ENCODE assay signal across 10 mouse cellular contexts in the genomic region with DNA sequence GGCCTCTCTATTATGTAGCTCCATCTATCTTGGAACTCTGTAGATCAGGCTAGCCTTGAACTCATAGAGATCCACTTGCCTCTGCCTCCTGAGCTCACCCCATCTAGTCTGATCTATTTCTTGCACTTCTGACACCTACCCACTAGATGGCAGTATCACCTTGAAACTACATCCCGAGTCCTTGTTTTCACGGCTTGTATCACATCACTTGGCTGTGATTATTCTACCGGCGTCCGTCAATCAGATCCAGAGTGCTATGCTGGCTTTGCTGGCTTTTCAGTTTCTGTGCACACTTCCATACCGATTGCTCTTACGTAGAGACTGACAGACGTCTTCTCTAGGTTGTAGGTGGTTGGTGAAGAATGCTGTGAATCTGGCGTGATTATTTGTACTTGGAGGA. TPM values are rescaled to one million over a fixed set of nuclear protein-coding genes. Genes with fewer than 3 reads are reported as not detected.
A peak's percentile ranks its signal among the peaks of the same experiment; 100 is the strongest.
DNase-seq lines count a peak whose midpoint lies in the region; ATAC-seq and TF ChIP-seq lines count a peak whose summit lies in the region.
"Had no signal": no experiment of that assay in that cellular context is flagged by ENCODE, and none has a peak within 500 bp of the region (broad histone marks: within the 10 kb centered on the region; RNA-seq: fewer than 3 reads in every experiment).

No protein-coding gene starts in this region.

- no peaks in the 10 kb centered on the region for H3K27me3 ChIP-seq in hindbrain, embryonic 11.5 days (ENCODE audit: control insufficient read depth, insufficient read depth, low read length)
- no peaks in the 10 kb centered on the region for H3K27me3 ChIP-seq in hindbrain, embryonic 13.5 days
- no peaks in the 10 kb centered on the region for H3K27me3 ChIP-seq in G1E (ENCODE audit: insufficient read depth, low read length)
- H3K27me3 ChIP-seq: embryonic facial prominence, embryonic 13.5 days had no signal

- no peak overlapping the region for H3K9ac ChIP-seq in hindbrain, embryonic 11.5 days (ENCODE audit: low read depth, low read length)
- H3K9ac ChIP-seq in hindbrain, embryonic 13.5 days, result no peak overlapping the region
- H3K9ac ChIP-seq: embryonic facial prominence, embryonic 13.5 days had no signal

- H3K36me3 ChIP-seq in hindbrain, embryonic 11.5 days (ENCODE audit: control insufficient read depth, insufficient read depth, low read length), result no peaks in the 10 kb centered on the region
- H3K36me3 ChIP-seq in hindbrain, embryonic 13.5 days, result peaks cover 5% of the 10 kb centered on the region; the same call in 1 of the 2 replicates
- H3K36me3 ChIP-seq in G1E (replicated peaks), result peaks cover 99% of the 10 kb centered on the region

- peak; percentile 64; the same call in 1 of the 2 replicates for TF ChIP-seq CTCF in G1E (IDR thresholded peaks at IDR 0.05; ENCODE audit: low read depth, low read length)
- peak; percentile 25 for TF ChIP-seq CTCF in lung, adult 2 months (IDR thresholded peaks at IDR 0.05; ENCODE audit: insufficient read depth, low read length)

- H3K4me2 ChIP-seq in hindbrain, embryonic 11.5 days (replicated peaks; ENCODE audit: low read depth, low read length), result no peak overlapping the region
- no peak overlapping the region for H3K4me2 ChIP-seq in hindbrain, embryonic 13.5 days
- H3K4me2 ChIP-seq: embryonic facial prominence, embryonic 13.5 days had no signal

- H3K9me3 ChIP-seq in hindbrain, embryonic 11.5 days (ENCODE audit: control insufficient read depth, low read length), result no peaks in the 10 kb centered on the region
- no peaks in the 10 kb centered on the region for H3K9me3 ChIP-seq in hindbrain, embryonic 13.5 days
- H3K9me3 ChIP-seq in G1E (replicated peaks), result no peaks in the 10 kb centered on the region
- H3K9me3 ChIP-seq: embryonic facial prominence, embryonic 13.5 days had no signal

- no peak overlapping the region for H3K27ac ChIP-seq in hindbrain, embryonic 11.5 days (ENCODE audit: low read depth, low read length)
- no peak overlapping the region for H3K27ac ChIP-seq in hindbrain, embryonic 13.5 days
- H3K27ac ChIP-seq: embryonic facial prominence, embryonic 13.5 days had no signal

- no peak for TF ChIP-seq POLR2A in lung, adult 2 months (IDR thresholded peaks at IDR 0.05; ENCODE audit: borderline replicate concordance, extremely low read depth, low read depth, low read length)

- H3K4me3 ChIP-seq in hindbrain, embryonic 11.5 days (ENCODE audit: low read depth, low read length), result no peak overlapping the region
- no peak overlapping the region for H3K4me3 ChIP-seq in hindbrain, embryonic 13.5 days
- no peak overlapping the region for H3K4me3 ChIP-seq in G1E (ENCODE audit: low read depth, low read length)
- no peak overlapping the region for H3K4me3 ChIP-seq in lung, adult 2 months (replicated peaks; ENCODE audit: extremely low read depth, low read depth, low read length)
- H3K4me3 ChIP-seq: embryonic facial prominence, embryonic 13.5 days had no signal

- peak; percentile 67 for DNase-seq in hindbrain, embryonic 11.5 days (ENCODE audit: low spot score)
- peak; percentile 68 for DNase-seq in A20 (ENCODE audit: low read depth, low spot score)
- DNase-seq in G1E (ENCODE audit: low spot score), result peak; percentile 48
- DNase-seq in embryo, embryonic 9.5 days (ENCODE audit: extremely low spot score), result peak; percentile 38
- no peak for DNase-seq in lung, adult 2 months
- peak; percentile 33 for DNase-seq in thymus, postnatal 14 days
- no peak for DNase-seq in urinary bladder, adult 2 months (ENCODE audit: low spot score)

- H3K4me1 ChIP-seq in hindbrain, embryonic 11.5 days (replicated peaks; ENCODE audit: control insufficient read depth, insufficient read depth, low read length), result no peaks in the 10 kb centered on the region
- no peaks in the 10 kb centered on the region; the same call in 1 of the 2 replicates for H3K4me1 ChIP-seq in hindbrain, embryonic 13.5 days (replicated peaks)
- H3K4me1 ChIP-seq in G1E (ENCODE audit: insufficient read depth, low read depth, low read length), result peaks cover 50% of the 10 kb centered on the region
- peaks cover 5% of the 10 kb centered on the region for H3K4me1 ChIP-seq in lung, adult 2 months (ENCODE audit: control insufficient read depth, insufficient read depth, low read length)
- H3K4me1 ChIP-seq: embryonic facial prominence, embryonic 13.5 days had no signal

- ATAC-seq in hindbrain, embryonic 11.5 days (ENCODE audit: low FRiP score), result no peak
- ATAC-seq in hindbrain, embryonic 13.5 days (ENCODE audit: low FRiP score), result no peak
- 0 out of 2 replicates have a peak, but pooled peaks have one; percentile 32 for ATAC-seq in G1E (ENCODE audit: extremely low read depth, insufficient number of reproducible peaks, low FRiP score, poor library complexity, severe bottlenecking)

- 86% methylated on average over 9 of the region's 9 CpGs for WGBS in hindbrain, embryonic 11.5 days
- WGBS in hindbrain, embryonic 13.5 days, result 75% methylated on average over 9 of the region's 9 CpGs
- 50% methylated on average over 9 of the region's 9 CpGs for WGBS in lung, adult 2 months

RNA-seq across cellular contexts. Expression of gene Mthfd1, which starts 11.8 kb away (rescaled TPM):
- polyA plus RNA-seq in hindbrain, embryonic 11.5 days (2014; fragmentation: Nextera tagmentation; extraction: Ambion mirVana), result 49.5 and 54.4 TPM in 2 replicates
- polyA plus RNA-seq in hindbrain, embryonic 13.5 days (2015; fragmentation: Nextera tagmentation; extraction: Ambion mirVana), result 26.3 and 27.1 TPM in 2 replicates
- total RNA-seq in G1E (2014; fragmentation: Nextera tagmentation), result 164 and 185 TPM in 2 replicates
- total RNA-seq in G1E (2017), result 253 TPM in 2 replicates
- polyA plus RNA-seq in G1E (2012), result 199 and 228 TPM in 2 replicates
- polyA plus RNA-seq in lung, adult 2 months (2012; rRNA removed), result 69.8 and 96.2 TPM in 2 replicates
- 28.9 and 31.0 TPM in 2 replicates for polyA plus RNA-seq in urinary bladder, adult 2 months (2012; rRNA removed)

RNA-seq across cellular contexts. Expression of gene Tex21, which starts 20.3 kb away (rescaled TPM):
- polyA plus RNA-seq in hindbrain, embryonic 11.5 days (2014; fragmentation: Nextera tagmentation; extraction: Ambion mirVana), result not detected in 2 replicates
- 0.08 TPM in 1 of 2 replicates, not detected in the other for polyA plus RNA-seq in hindbrain, embryonic 13.5 days (2015; fragmentation: Nextera tagmentation; extraction: Ambion mirVana)
- total RNA-seq in G1E (2014; fragmentation: Nextera tagmentation) (5.7 and 6.8 TPM in 2 replicates), G1E (2017) (0.66 and 0.81 TPM in 2 replicates)
- 0.19 and 0.26 TPM in 2 replicates for polyA plus RNA-seq in G1E (2012)
- not detected in 2 replicates for polyA plus RNA-seq in lung, adult 2 months (2012; rRNA removed)
- not detected in 2 replicates for polyA plus RNA-seq in urinary bladder, adult 2 months (2012; rRNA removed)
- total RNA-seq: left cerebral cortex, postnatal 36 days had no signal
- polyA plus RNA-seq: embryonic facial prominence, embryonic 13.5 days had no signal

RNA-seq across cellular contexts. Expression of gene Akap5, which starts 57.8 kb away (rescaled TPM):
- polyA plus RNA-seq in hindbrain, embryonic 11.5 days (2014; fragmentation: Nextera tagmentation; extraction: Ambion mirVana), result 4.0 and 5.4 TPM in 2 replicates
- 7.4 and 7.9 TPM in 2 replicates for polyA plus RNA-seq in hindbrain, embryonic 13.5 days (2015; fragmentation: Nextera tagmentation; extraction: Ambion mirVana)
- total RNA-seq in G1E (2014; fragmentation: Nextera tagmentation), result 1.1 and 1.4 TPM in 2 replicates
- total RNA-seq in G1E (2017), result 1.2 and 1.3 TPM in 2 replicates
- 0.08 and 0.20 TPM in 2 replicates for polyA plus RNA-seq in G1E (2012)
- polyA plus RNA-seq in lung, adult 2 months (2012; rRNA removed), result 31.6 and 72.3 TPM in 2 replicates
- polyA plus RNA-seq in urinary bladder, adult 2 months (2012; rRNA removed), result 4.6 and 7.6 TPM in 2 replicates

Comparison
In these comparisons a context has a peak if more than half of its experiments do, and no peak if none do; other contexts are left out.
1. DNase-seq: peak in hindbrain, embryonic 11.5 days (single experiment), A20 (single experiment), G1E (single experiment), embryo, embryonic 9.5 days (single experiment) and thymus, postnatal 14 days (single experiment); none in lung, adult 2 months (single experiment) and urinary bladder, adult 2 months (single experiment).